Mouse (Mus musculus) duodenum, adult 2 months (tissue): ENCODE results near the gene Agbl2. TPM values are rescaled to one million over a fixed set of nuclear protein-coding genes. Genes with fewer than 3 reads are reported as not detected.

Experiments used
- polyA plus RNA-seq: library from polyadenylated mRNA; depleted of rRNA; stranded (reverse); fragments of >200 nt; gene quantifications from 2 replicates; pipeline ENCODE4 v1.2.3, GENCODE M21; 2012; ENCODE audit warnings: low replicate concordance; rRNA removed

The Agbl2 gene
- 0.02 and 0.07 TPM in 2 replicates for polyA plus RNA-seq

DNA sequence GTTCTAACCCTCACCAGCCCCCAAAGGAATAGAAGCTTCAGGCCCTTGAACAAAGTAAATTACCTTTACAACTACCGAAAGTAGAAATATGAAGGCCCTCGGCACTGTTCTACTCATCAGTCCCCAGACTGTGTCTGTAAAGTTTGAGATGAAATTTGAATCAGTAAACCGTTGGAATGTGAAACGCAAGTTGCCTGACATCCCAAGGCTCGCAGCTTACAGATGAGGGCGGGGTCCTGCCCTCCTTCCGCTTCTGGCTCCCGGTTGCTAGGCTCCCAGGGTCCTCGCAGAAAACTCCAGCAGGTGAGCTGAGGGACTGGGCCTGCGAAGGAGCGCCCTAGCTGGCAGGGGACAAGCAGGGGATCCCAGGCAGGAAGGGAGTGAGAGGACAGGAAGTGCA, at the start of gene Agbl2:
TSS of gene Agbl2 (plus strand) at position 270 of the 400 bp plus-strand sequence.

GRCm38 (mm10) chr2:90745053-90745678, 37.4 kb upstream of the Agbl2 start, which contains the start of gene Fnbp4:
Gene Fnbp4 (plus strand): TSS chr2:90745370.

DNA sequence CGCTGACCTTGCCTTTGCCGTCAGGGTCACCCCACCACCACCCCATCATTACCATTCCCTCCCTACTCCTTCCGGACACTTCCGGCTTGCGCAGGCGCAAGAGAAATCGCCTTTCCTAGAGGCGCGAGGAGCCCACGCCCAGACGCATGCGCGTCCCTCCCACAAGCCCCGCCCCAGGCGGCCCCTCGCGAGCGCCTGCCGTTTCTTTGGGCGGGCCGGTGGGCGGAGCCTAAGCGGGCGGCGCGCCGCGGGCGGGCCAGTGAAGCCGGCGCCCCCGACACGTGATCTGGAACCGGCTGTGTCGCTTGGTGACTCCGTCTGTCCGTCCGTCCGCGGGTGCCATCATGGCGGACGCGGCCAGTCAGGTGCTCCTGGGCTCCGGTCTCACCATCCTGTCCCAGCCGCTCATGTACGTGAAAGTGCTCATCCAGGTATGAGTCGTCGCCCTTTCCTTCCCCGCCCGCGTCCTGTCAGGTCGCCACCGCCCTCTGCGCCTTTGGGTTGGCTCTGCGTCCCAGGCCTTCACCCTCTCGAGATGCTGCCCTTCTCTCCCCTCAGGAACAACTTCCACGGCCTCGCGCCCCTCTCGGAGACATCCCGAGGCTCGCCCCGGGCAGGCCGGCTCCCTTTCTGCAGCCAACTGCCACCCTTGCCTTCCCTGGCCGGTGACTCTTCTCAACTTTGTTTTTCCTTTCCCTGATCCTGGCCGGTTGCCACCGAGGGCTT, 64.6 kb downstream of the Agbl2 start, which contains the start of gene Mtch2:
TSS of gene Mtch2 (plus strand) at position 201 of the 726 bp plus-strand sequence.

Other genes starting within 250 kb of the Agbl2 start
- 2.6 and 3.7 TPM in 2 replicates for gene Ptprj, start 202.1 kb upstream of the Agbl2 start, polyA plus RNA-seq
- gene Nup160, start 105.5 kb upstream of the Agbl2 start, polyA plus RNA-seq, result 0.90 and 1.1 TPM in 2 replicates
- gene Fnbp4, start 37.4 kb upstream of the Agbl2 start, polyA plus RNA-seq, result 11.2 and 17.5 TPM in 2 replicates
- gene Mtch2, start 64.4 kb downstream of the Agbl2 start, polyA plus RNA-seq, result 60.2 and 60.7 TPM in 2 replicates
- 9.0 and 9.7 TPM in 2 replicates for gene C1qtnf4, start 103.1 kb downstream of the Agbl2 start, polyA plus RNA-seq
- 5.6 and 6.4 TPM in 2 replicates for gene Kbtbd4, start 122.0 kb downstream of the Agbl2 start, polyA plus RNA-seq
- 103 and 129 TPM in 2 replicates for gene Ndufs3, start 122.1 kb downstream of the Agbl2 start, polyA plus RNA-seq
- 12.2 and 15.3 TPM in 2 replicates for gene Celf1, start 157.7 kb downstream of the Agbl2 start, polyA plus RNA-seq